Mouse (Mus musculus) spleen, postnatal 10 days (tissue): ENCODE data around the gene Zfyve27.
A peak's percentile ranks its signal among the peaks of the same experiment; 100 is the strongest.

Experiments
- DNase-seq, 2 experiments: peaks; one replicate each; pipeline ENCODE4 v3.0.0; 2021 to 2022; ENCODE audit warnings: low spot score in 2 of 2

Gene Zfyve27

GRCm38 (mm10) chr19:42142757-42143156 lies 21.0 kb upstream of the Zfyve27 start:
- DNase-seq: no peak

GRCm38 (mm10) chr19:42144067-42144466 lies 19.7 kb upstream of the Zfyve27 start:
- no peak for DNase-seq

GRCm38 (mm10) chr19:42144541-42145167 lies 19.1 kb upstream of the Zfyve27 start:
- DNase-seq: peak; percentile 61 to 91

GRCm38 (mm10) chr19:42145210-42145609 lies 18.5 kb upstream of the Zfyve27 start:
- no peak for DNase-seq

- no peak for DNase-seq
Observed at GRCm38 (mm10) chr19:42145731-42146130, 18.0 kb upstream of the Zfyve27 start.

GRCm38 (mm10) chr19:42146276-42147010 lies 17.3 kb upstream of the Zfyve27 start:
- no peak for DNase-seq

GRCm38 (mm10) chr19:42147170-42147768 lies 16.5 kb upstream of the Zfyve27 start, which contains the start of gene Marveld1:
Gene Marveld1 (plus strand): TSS chr19:42147400.
- DNase-seq: peak in 1 of 2 experiments; percentile 46

- DNase-seq: peak in 1 of 2 experiments; percentile 50
Observed at GRCm38 (mm10) chr19:42147769-42148568, 15.8 kb upstream of the Zfyve27 start.

- no peak for DNase-seq
Observed at GRCm38 (mm10) chr19:42148569-42148860, 15.2 kb upstream of the Zfyve27 start.

- DNase-seq: peak; percentile 65 to 81
Observed at GRCm38 (mm10) chr19:42151990-42152389, 11.8 kb upstream of the Zfyve27 start.

GRCm38 (mm10) chr19:42157493-42158237 lies 6.1 kb upstream of the Zfyve27 start:
- DNase-seq: no peak

- no peak for DNase-seq
Observed at GRCm38 (mm10) chr19:42158246-42159017, 5.3 kb upstream of the Zfyve27 start.

- no peak for DNase-seq
Observed at GRCm38 (mm10) chr19:42164188-42164587, 437 bp downstream of the Zfyve27 start.

GRCm38 (mm10) chr19:42166130-42166529 lies 2.4 kb downstream of the Zfyve27 start:
- peak; percentile 85 to 93 for DNase-seq

- DNase-seq: no peak
Observed at GRCm38 (mm10) chr19:42166766-42167165, 3.0 kb downstream of the Zfyve27 start.

- no peak for DNase-seq
Observed at GRCm38 (mm10) chr19:42167489-42167888, 3.7 kb downstream of the Zfyve27 start.

- DNase-seq: no peak
Observed at GRCm38 (mm10) chr19:42169322-42169975, 5.7 kb downstream of the Zfyve27 start.

GRCm38 (mm10) chr19:42170025-42170969 lies 6.5 kb downstream of the Zfyve27 start:
- peak; percentile 92 to 96 for DNase-seq

GRCm38 (mm10) chr19:42176841-42177240 lies 13.1 kb downstream of the Zfyve27 start:
- DNase-seq: no peak
